Mouse (Mus musculus): Measurements from ENCODE around the gene Cd300a.

GRCm38 (mm10) chr11:114884380-114885100, 5.3 kb upstream of the Cd300a start:
- TF ChIP-seq CTCF (IDR thresholded peaks at IDR 0.05; ENCODE audit: low read depth, low read length) = no peak
- no peak for TF ChIP-seq POLR2A (IDR thresholded peaks at IDR 0.05; ENCODE audit: insufficient read depth, low read length)
